Mouse (Mus musculus): ENCODE measurements around the gene Cdk11b.

GRCm38 (mm10) chr4:155692421-155692820 is 67.8 kb downstream of the Cdk11b start:
- TF ChIP-seq BHLHE40 (IDR thresholded peaks at IDR 0.05; ENCODE audit: low read depth, low read length), result no peak
- no peak for TF ChIP-seq POLR2A (IDR thresholded peaks at IDR 0.05; ENCODE audit: low read depth, low read length)
- no peak for TF ChIP-seq CTCF (conservative IDR thresholded peaks at IDR 0.05 in 1 of 2, IDR thresholded peaks at IDR 0.05 in 1 of 2; ENCODE audit: low read depth in 2 of 2, low read length in 2 of 2)
- TF ChIP-seq USF2 (conservative IDR thresholded peaks at IDR 0.05; ENCODE audit: low read depth, low read length), result no peak
- TF ChIP-seq UBTF (IDR thresholded peaks at IDR 0.05; ENCODE audit: low read depth, low read length), result no peak
- no peak for TF ChIP-seq ELF1 (IDR thresholded peaks at IDR 0.05; ENCODE audit: low read depth, low read length)
- TF ChIP-seq MAZ (IDR thresholded peaks at IDR 0.05; ENCODE audit: low read depth, low read length), result no peak
- TF ChIP-seq NRF1 (IDR thresholded peaks at IDR 0.05; ENCODE audit: low read depth, low read length), result no peak
- TF ChIP-seq SMC3 (IDR thresholded peaks at IDR 0.05; ENCODE audit: low read depth, low read length), result no peak
- TF ChIP-seq KAT2A (IDR thresholded peaks at IDR 0.05; ENCODE audit: insufficient replicate concordance, low read length), result no peak
- TF ChIP-seq MYC (IDR thresholded peaks at IDR 0.05; ENCODE audit: low read depth, low read length), result no peak

Measured in CH12.LX (cell line).